In the genomic region with DNA sequence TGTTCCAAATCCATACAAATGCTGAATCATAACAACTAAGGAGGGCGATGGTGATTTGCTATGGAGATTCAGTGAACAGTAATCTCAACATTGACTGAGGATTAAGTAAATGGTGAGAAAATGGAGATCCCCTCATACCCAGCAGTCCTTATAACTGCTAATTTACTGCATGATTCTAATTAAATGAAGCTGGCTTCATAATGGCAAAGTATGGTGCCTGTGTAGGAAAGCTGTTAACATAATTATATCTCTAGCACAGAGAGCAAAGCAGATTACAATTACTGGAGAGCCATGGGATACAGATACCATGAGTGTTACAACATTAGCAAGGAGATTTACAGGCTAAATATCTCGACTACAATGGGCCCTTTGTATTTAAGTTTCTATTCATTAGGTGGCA, we compare ENCODE assay signal across 26 mouse cellular contexts.
A peak's percentile ranks its signal among the peaks of the same experiment; 100 is the strongest.
DNase-seq lines count a peak whose midpoint lies in the region; ATAC-seq lines count a peak whose summit lies in the region.
"Had no signal": no experiment of that assay in that cellular context is flagged by ENCODE, and none has a peak within 500 bp of the region (broad histone marks: within the 10 kb centered on the region; RNA-seq: fewer than 3 reads in every experiment).

No protein-coding gene starts in this region.

- H3K9ac ChIP-seq in forebrain, embryonic 12.5 days = no peak overlapping the region
- no peak overlapping the region for H3K9ac ChIP-seq in forebrain, embryonic 13.5 days
- no peak overlapping the region for H3K9ac ChIP-seq in neural tube, embryonic 14.5 days (replicated peaks; ENCODE audit: low read depth, low read length)
- H3K9ac ChIP-seq in midbrain, embryonic 16.5 days (ENCODE audit: low read depth, low read length) = no peak overlapping the region
- H3K9ac ChIP-seq: embryonic facial prominence, embryonic 12.5 days; hindbrain, embryonic 15.5 days; limb, embryonic 12.5 days; lung, embryonic 15.5 days had no signal

- DNase-seq in neural tube, embryonic 10.5 days (ENCODE audit: extremely low spot score, low spot score) = no peak
- DNase-seq in gastrocnemius, postnatal 14 days = no peak
- no peak for DNase-seq in adrenal gland, postnatal 14 days
- DNase-seq: adrenal gland, adult 8-10 months; cerebellum, adult 11 months; cerebellum, adult 9-10 months; embryo, embryonic 11 days; gastrocnemius, postnatal 36 days; heart, adult 18-20 months; heart, postnatal 4 days; kidney, adult 11 months; kidney, postnatal 14 days; right cerebral cortex, postnatal 14 days; thymus, postnatal 4 days had no signal

- peak; percentile 60 for ATAC-seq in forebrain, embryonic 12.5 days (ENCODE audit: low FRiP score)
- ATAC-seq in forebrain, embryonic 13.5 days = no peak; the same call in 1 of the 2 replicates
- ATAC-seq in neural tube, embryonic 14.5 days (ENCODE audit: low read depth) = peak; percentile 60; the same call in 1 of the 2 replicates
- 0 out of 2 replicates have a peak, but pooled peaks have one; percentile 17 for ATAC-seq in midbrain, embryonic 16.5 days
- ATAC-seq: inflammation-experienced regulatory T-cells, adult 6 months had no signal

- WGBS in forebrain, embryonic 12.5 days = 28% methylated on average over 2 of the region's 2 CpGs
- 14% methylated on average over 2 of the region's 2 CpGs for WGBS in forebrain, embryonic 13.5 days
- 38% methylated on average over 2 of the region's 2 CpGs for WGBS in neural tube, embryonic 14.5 days
- 29% methylated on average over 2 of the region's 2 CpGs for WGBS in midbrain, embryonic 16.5 days

- H3K4me3 ChIP-seq in forebrain, embryonic 12.5 days (replicated peaks) = no peak overlapping the region
- H3K4me3 ChIP-seq in forebrain, embryonic 13.5 days = no peak overlapping the region
- H3K4me3 ChIP-seq in neural tube, embryonic 14.5 days (ENCODE audit: low read depth, low read length) = no peak overlapping the region
- H3K4me3 ChIP-seq in midbrain, embryonic 16.5 days (ENCODE audit: low read depth, low read length) = no peak overlapping the region
- H3K4me3 ChIP-seq: embryonic facial prominence, embryonic 12.5 days; hindbrain, embryonic 15.5 days; limb, embryonic 12.5 days; lung, embryonic 15.5 days had no signal

- no peak overlapping the region for H3K27ac ChIP-seq in forebrain, embryonic 12.5 days
- H3K27ac ChIP-seq in forebrain, embryonic 13.5 days = no peak overlapping the region
- H3K27ac ChIP-seq in neural tube, embryonic 14.5 days (ENCODE audit: low read depth, low read length) = no peak overlapping the region
- no peak overlapping the region for H3K27ac ChIP-seq in midbrain, embryonic 16.5 days (ENCODE audit: low read length)
- H3K27ac ChIP-seq: embryonic facial prominence, embryonic 12.5 days; hindbrain, embryonic 15.5 days; limb, embryonic 12.5 days; lung, embryonic 15.5 days had no signal

- no peaks in the 10 kb centered on the region for H3K27me3 ChIP-seq in forebrain, embryonic 12.5 days
- H3K27me3 ChIP-seq in forebrain, embryonic 13.5 days = no peaks in the 10 kb centered on the region
- H3K27me3 ChIP-seq in neural tube, embryonic 14.5 days (ENCODE audit: control insufficient read depth, insufficient read depth, low read length) = no peaks in the 10 kb centered on the region
- no peaks in the 10 kb centered on the region; the same call in 1 of the 2 replicates for H3K27me3 ChIP-seq in midbrain, embryonic 16.5 days (ENCODE audit: control insufficient read depth, insufficient read depth, low read depth, low read length)
- H3K27me3 ChIP-seq: embryonic facial prominence, embryonic 12.5 days; hindbrain, embryonic 15.5 days; limb, embryonic 12.5 days; lung, embryonic 15.5 days had no signal

- H3K36me3 ChIP-seq in forebrain, embryonic 12.5 days (replicated peaks) = no peaks in the 10 kb centered on the region
- H3K36me3 ChIP-seq in forebrain, embryonic 13.5 days (ENCODE audit: poor library complexity, severe bottlenecking) = no peaks in the 10 kb centered on the region
- H3K36me3 ChIP-seq in neural tube, embryonic 14.5 days (ENCODE audit: control insufficient read depth, insufficient read depth, low read length) = no peaks in the 10 kb centered on the region
- no peaks in the 10 kb centered on the region for H3K36me3 ChIP-seq in midbrain, embryonic 16.5 days (ENCODE audit: control insufficient read depth, insufficient read depth, low read length)
- H3K36me3 ChIP-seq: embryonic facial prominence, embryonic 12.5 days; G1E; hindbrain, embryonic 15.5 days; limb, embryonic 12.5 days; lung, embryonic 15.5 days had no signal

- no peaks in the 10 kb centered on the region for H3K9me3 ChIP-seq in forebrain, embryonic 12.5 days
- H3K9me3 ChIP-seq in forebrain, embryonic 13.5 days (replicated peaks) = no peaks in the 10 kb centered on the region
- no peaks in the 10 kb centered on the region for H3K9me3 ChIP-seq in neural tube, embryonic 14.5 days (ENCODE audit: control insufficient read depth, low read length)
- H3K9me3 ChIP-seq in midbrain, embryonic 16.5 days (replicated peaks; ENCODE audit: control insufficient read depth, low read length, poor library complexity, severe bottlenecking) = no peaks in the 10 kb centered on the region
- H3K9me3 ChIP-seq: embryonic facial prominence, embryonic 12.5 days; hindbrain, embryonic 15.5 days; limb, embryonic 12.5 days; lung, embryonic 15.5 days had no signal

- intact Hi-C loops in gastrocnemius, postnatal 14 days (cut with DNase I; ENCODE audit: low total_unique reads) = no loop called here

- H3K4me2 ChIP-seq in forebrain, embryonic 12.5 days = no peak overlapping the region
- H3K4me2 ChIP-seq in forebrain, embryonic 13.5 days = no peak overlapping the region
- H3K4me2 ChIP-seq in neural tube, embryonic 14.5 days (ENCODE audit: low read depth, low read length) = no peak overlapping the region
- H3K4me2 ChIP-seq in midbrain, embryonic 16.5 days (ENCODE audit: low read length) = no peak overlapping the region
- H3K4me2 ChIP-seq: embryonic facial prominence, embryonic 12.5 days; heart, embryonic 11.5 days; hindbrain, embryonic 15.5 days; limb, embryonic 12.5 days; liver, embryonic 11.5 days; lung, embryonic 15.5 days had no signal

- 0 out of 2 replicates have a peak, but pooled peaks cover 6% of the 10 kb centered on the region for H3K4me1 ChIP-seq in forebrain, embryonic 12.5 days
- peaks cover 7% of the 10 kb centered on the region; the same call in 1 of the 2 replicates for H3K4me1 ChIP-seq in forebrain, embryonic 13.5 days
- H3K4me1 ChIP-seq in neural tube, embryonic 14.5 days (ENCODE audit: control insufficient read depth, insufficient read depth, low read length) = no peaks in the 10 kb centered on the region
- no peaks in the 10 kb centered on the region for H3K4me1 ChIP-seq in midbrain, embryonic 16.5 days (ENCODE audit: control insufficient read depth, insufficient read depth, low read length)
- H3K4me1 ChIP-seq: embryonic facial prominence, embryonic 12.5 days; hindbrain, embryonic 15.5 days; limb, embryonic 12.5 days; lung, embryonic 15.5 days had no signal
